Mouse (Mus musculus) bone marrow, adult 2 months (tissue): ENCODE measurements around the gene Usp47.

Experiments
- CTCF ChIP-seq: fragments of 200-500 bp; IDR thresholded peaks from 2 replicates; pipeline ENCODE4 v1.5.1; 2011; ENCODE audit warnings: low read length, control low read depth; ENCODE audit not compliant: control insufficient read depth, insufficient read depth
- POLR2A ChIP-seq: fragments of 200-500 bp; IDR thresholded peaks from 2 replicates; pipeline ENCODE4 v1.6.1; 2011; ENCODE audit warnings: low read depth, mild to moderate bottlenecking, control low read depth, low read length, borderline replicate concordance; ENCODE audit not compliant: control insufficient read depth

GRCm38 (mm10) chr7:112022506-112023149, 676 bp upstream of the Usp47 start:
- TF ChIP-seq CTCF (no peak), POLR2A (no peak)
